Mouse (Mus musculus): ENCODE results near the gene Zfp791.
"Not testable (repeated sequence)": the region's sequence is repeated elsewhere in the genome, so short reads cannot be mapped to it uniquely, and the experiment has no call there.

- not testable (repeated sequence) for TF ChIP-seq TAL1, GATA1 (IDR thresholded peaks at IDR 0.05; ENCODE audit: low read length)
Measured at GRCm38 (mm10) chr8:85135690-85136089, 12.8 kb upstream of the Zfp791 start.
